Mouse (Mus musculus) liver, adult 2 months (tissue): ENCODE measurements around the gene Mapk8ip2. TPM values are rescaled to one million over a fixed set of nuclear protein-coding genes. Genes with fewer than 3 reads are reported as not detected.

Experiments used
- DNase-seq: peaks from one replicate; pipeline ENCODE4 v3.0.0-alpha.2; 2011; ENCODE audit warnings: low read depth, low spot score; ENCODE audit errors: extremely low read depth
- H3K27ac ChIP-seq: fragments of 200-500 bp; replicated peaks from 2 replicates; pipeline ENCODE4 v1.5.1; 2012; ENCODE audit warnings: low read depth, mild to moderate bottlenecking, control low read depth, inconsistent platforms, low read length; ENCODE audit not compliant: insufficient read depth
- H3K27me3 ChIP-seq: fragments of 200-500 bp; 2 replicates; pipeline ENCODE4 v1.6.1; 2012; ENCODE audit warnings: mild to moderate bottlenecking, moderate library complexity, low read length, inconsistent platforms; ENCODE audit not compliant: control insufficient read depth, insufficient read depth
- H3K36me3 ChIP-seq: fragments of 200-500 bp; 2 replicates; pipeline ENCODE4 v1.6.1; 2012; ENCODE audit warnings: low read length, inconsistent platforms; ENCODE audit not compliant: control insufficient read depth, insufficient read depth
- H3K4me1 ChIP-seq: fragments of 200-500 bp; 2 replicates; pipeline ENCODE4 v1.6.1; 2011; ENCODE audit warnings: low read length; ENCODE audit not compliant: control insufficient read depth, insufficient read depth
- H3K4me3 ChIP-seq: fragments of 200-500 bp; 2 replicates; pipeline ENCODE4 v1.5.1; 2011; ENCODE audit warnings: low read depth, mild to moderate bottlenecking, control low read depth, low read length, moderate library complexity; ENCODE audit not compliant: insufficient read depth
- H3K79me2 ChIP-seq: fragments of 200-500 bp; 2 replicates; pipeline ENCODE4 v1.6.1; 2012; ENCODE audit warnings: inconsistent platforms, mild to moderate bottlenecking, low read length, moderate library complexity; ENCODE audit not compliant: control insufficient read depth, insufficient read depth
- H3K9ac ChIP-seq: fragments of 200-500 bp; 2 replicates; pipeline ENCODE4 v1.6.1; 2012; ENCODE audit warnings: low read depth, mild to moderate bottlenecking, control low read depth, inconsistent platforms, low read length
- CTCF ChIP-seq: fragments of 200-500 bp; IDR thresholded peaks from 2 replicates; pipeline ENCODE4 v1.5.1; 2011; ENCODE audit warnings: low read depth, low read length, control low read depth
- POLR2A ChIP-seq: fragments of 200-500 bp; IDR thresholded peaks from 2 replicates; pipeline ENCODE4 v1.6.1; 2011; ENCODE audit warnings: low read length, control low read depth; ENCODE audit not compliant: insufficient read depth; ENCODE audit errors: extremely low read depth
- WGBS: fragments of 180-500 bp; shearing (Covaris S2); methylation state at CpG from one replicate; pipeline ENCODE4 v1.1.7; 2018; 5-methylcytosine and 5-hydroxymethylcytosine counted together
- polyA plus RNA-seq: library from polyadenylated mRNA; depleted of rRNA; stranded (reverse); fragments of >200 nt; gene quantifications from 2 replicates; pipeline ENCODE4 v1.2.3, GENCODE M21; 2012
- total RNA-seq: library from RNA; depleted of rRNA; stranded (reverse); fragments of >200 nt; gene quantifications from 2 replicates; pipeline ENCODE4 v1.2.3, GENCODE M21; 2014

Gene Mapk8ip2
- total and polyA plus RNA-seq, 2 experiments = 0.01 TPM; not detected in 1

DNA sequence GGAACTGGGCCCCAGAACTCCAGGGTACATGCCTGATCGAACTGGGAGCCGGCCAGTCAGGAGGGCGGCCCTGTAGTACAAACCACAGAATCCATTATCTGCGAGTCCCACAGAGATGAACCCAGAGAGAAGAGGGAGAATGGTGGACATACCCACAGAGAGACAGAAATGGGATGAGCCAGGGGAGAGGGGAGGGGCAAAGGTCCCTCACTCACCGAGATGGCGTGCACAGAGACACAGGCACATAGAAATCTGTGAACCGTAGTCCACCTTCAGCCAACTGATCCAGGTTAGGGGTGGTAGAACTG is 21.5 kb downstream of the Mapk8ip2 start:
- Histone ChIP-seq H3K79me2 (no peaks in the 10 kb centered on the region), H3K9ac (peak overlapping the region; percentile 75), H3K4me1 (peaks cover 16% of the 10 kb centered on the region), H3K27ac (no peak overlapping the region), H3K4me3 (peak overlapping the region; percentile 71; the same call in 1 of the 2 replicates), H3K36me3 (no peaks in the 10 kb centered on the region), H3K27me3 (no peaks in the 10 kb centered on the region)
- WGBS = 90% methylated on average over 7 of the region's 7 CpGs
- no peak for DNase-seq
- TF ChIP-seq CTCF (no peak), POLR2A (no peak)

DNA sequence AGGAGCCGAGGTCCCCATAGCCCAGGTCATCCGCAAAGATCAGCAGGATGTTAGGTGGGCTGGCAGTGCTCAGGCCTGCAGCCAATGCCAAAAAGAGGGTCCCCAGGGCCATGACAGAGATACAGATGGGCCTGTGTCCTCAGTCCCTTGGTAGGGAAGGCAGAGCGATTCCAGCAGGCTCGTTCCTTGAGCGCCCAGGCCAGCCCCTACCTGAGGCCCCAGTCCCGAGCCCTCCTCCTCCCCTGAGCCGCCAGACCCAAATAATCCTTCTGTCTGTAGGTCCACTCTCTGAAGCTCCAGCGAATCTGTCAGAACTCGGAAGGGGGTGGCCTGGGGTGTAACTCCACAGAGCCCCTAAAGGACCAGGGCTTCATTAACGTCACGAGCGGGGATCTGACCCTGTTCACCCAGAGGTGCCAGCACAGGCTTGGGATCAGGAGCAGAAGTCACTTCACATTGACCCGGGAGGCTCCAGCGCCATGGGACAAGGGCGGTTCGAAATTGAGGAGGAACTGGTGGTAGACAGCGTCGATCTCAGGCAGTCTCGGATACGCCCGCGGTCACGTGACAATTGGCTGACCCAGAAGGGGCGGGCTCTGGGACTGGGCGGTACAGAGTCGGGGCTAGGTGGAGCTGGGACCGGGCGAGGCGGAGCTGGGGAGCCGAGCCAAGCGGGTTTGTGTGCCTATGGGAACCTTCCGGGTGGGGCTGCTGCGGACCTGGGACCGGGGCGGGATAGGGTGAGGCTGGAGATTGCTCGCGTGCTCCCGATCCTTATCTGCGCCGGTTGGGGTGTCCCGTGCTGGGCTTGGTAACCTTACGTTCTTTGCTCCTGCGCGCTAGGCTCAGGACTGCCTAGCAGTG is 22.1 kb downstream of the Mapk8ip2 start:
- Histone ChIP-seq H3K4me1 (peaks cover 21% of the 10 kb centered on the region), H3K36me3 (no peaks in the 10 kb centered on the region), H3K4me3 (peak overlapping the region; percentile 71), H3K27me3 (no peaks in the 10 kb centered on the region), H3K9ac (peak overlapping the region; percentile 75), H3K27ac (peak overlapping the region; percentile 67), H3K79me2 (no peaks in the 10 kb centered on the region)
- 13% methylated on average over 44 of the region's 44 CpGs for WGBS
- TF ChIP-seq CTCF (no peak), POLR2A (peak; percentile 48)
- peak; percentile 94 for DNase-seq

DNA sequence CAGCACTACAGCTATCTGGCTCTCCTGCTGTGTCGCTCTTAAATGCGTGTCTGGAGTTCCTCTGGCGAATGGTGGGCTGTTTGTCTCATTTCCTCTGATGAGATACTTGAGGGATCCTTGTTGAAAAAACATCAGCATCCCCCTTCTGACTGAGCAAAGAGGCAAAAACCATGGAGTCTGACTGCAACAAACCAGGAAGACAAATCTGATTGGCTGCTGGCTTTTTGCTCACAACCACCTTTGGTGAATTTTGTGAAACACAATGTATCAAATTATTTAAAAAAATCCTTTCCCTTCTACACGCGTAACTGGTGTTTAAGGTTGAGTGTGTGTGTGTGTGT is 22.7 kb downstream of the Mapk8ip2 start:
- TF ChIP-seq CTCF (no peak), POLR2A (no peak)
- no peaks in the 10 kb centered on the region for H3K36me3 ChIP-seq
- no peaks in the 10 kb centered on the region for H3K79me2 ChIP-seq
- H3K4me1 ChIP-seq = peaks cover 20% of the 10 kb centered on the region
- no peak for DNase-seq
- H3K4me3 ChIP-seq = peak overlapping the region; percentile 71
- WGBS = under 1% methylated on average over 5 of the region's 5 CpGs
- peak overlapping the region; percentile 67 for H3K27ac ChIP-seq
- peak overlapping the region; percentile 68 for H3K9ac ChIP-seq
- H3K27me3 ChIP-seq = no peaks in the 10 kb centered on the region

DNA sequence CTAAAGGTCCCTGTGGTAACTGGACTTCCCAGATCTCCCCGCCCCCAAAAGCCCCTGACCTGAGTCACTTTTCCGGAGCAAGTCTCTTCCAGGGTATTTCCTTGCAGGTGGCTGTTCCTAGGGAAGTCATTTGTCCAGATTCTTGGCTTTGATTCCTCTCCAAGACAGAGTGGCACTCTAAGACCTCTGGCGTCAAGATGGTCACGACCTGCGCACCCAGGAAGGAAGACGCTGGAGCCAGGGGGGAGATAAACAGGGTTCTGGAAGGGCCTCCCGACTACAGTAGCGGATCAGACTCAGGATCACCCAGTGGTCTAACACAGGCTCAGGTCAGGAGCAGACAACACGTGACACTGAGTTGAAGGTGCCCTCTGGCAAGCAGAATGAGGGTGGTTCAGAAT is 23.4 kb downstream of the Mapk8ip2 start, which contains the start of gene Arsa:
Gene Arsa (minus strand): TSS at position 335 of the 401 bp plus-strand sequence.
- no peaks in the 10 kb centered on the region for H3K27me3 ChIP-seq
- peak; percentile 96 for DNase-seq
- H3K4me1 ChIP-seq = peaks cover 18% of the 10 kb centered on the region
- no peaks in the 10 kb centered on the region for H3K36me3 ChIP-seq
- peak; percentile 37; the same call in 1 of the 2 replicates for TF ChIP-seq POLR2A
- TF ChIP-seq CTCF = no peak
- H3K27ac ChIP-seq = peak within 1 kb of the TSS; percentile 67
- 13% methylated on average over 9 of the region's 9 CpGs for whole genome bisulfite sequencing
- H3K79me2 ChIP-seq = no peaks in the 10 kb centered on the region
- H3K4me3 ChIP-seq = peak within 1 kb of the TSS; percentile 71
- peak within 1 kb of the TSS; percentile 68 for H3K9ac ChIP-seq

DNA sequence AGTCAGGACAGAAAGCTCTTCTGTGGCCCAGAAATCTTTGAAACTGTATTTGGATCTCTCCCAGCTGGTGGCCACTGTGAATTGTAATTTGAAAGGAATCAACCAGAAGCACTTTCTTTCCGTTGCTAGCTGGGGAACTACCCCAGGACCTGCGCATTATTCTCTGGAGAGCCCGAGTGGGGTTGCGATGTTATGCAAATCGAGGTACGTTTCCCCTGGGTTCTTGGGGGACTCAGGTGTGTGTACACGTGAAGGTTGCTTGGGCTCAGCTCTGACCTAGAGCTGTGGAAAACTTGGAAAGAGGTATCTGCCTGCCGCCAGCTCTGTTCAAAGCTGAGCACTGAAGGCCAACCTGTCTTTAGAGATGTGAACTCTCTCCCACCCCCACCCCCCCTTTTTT is 24.1 kb downstream of the Mapk8ip2 start:
- Histone ChIP-seq H3K4me1 (peaks cover 18% of the 10 kb centered on the region), H3K79me2 (no peaks in the 10 kb centered on the region), H3K27me3 (no peaks in the 10 kb centered on the region), H3K36me3 (no peaks in the 10 kb centered on the region), H3K9ac (no peak overlapping the region), H3K4me3 (no peak overlapping the region), H3K27ac (peak overlapping the region; percentile 25; the same call in 1 of the 2 replicates)
- DNase-seq = peak; percentile 76
- 59% methylated on average over 8 of the region's 8 CpGs for WGBS
- TF ChIP-seq CTCF = no peak
- TF ChIP-seq POLR2A = no peak

DNA sequence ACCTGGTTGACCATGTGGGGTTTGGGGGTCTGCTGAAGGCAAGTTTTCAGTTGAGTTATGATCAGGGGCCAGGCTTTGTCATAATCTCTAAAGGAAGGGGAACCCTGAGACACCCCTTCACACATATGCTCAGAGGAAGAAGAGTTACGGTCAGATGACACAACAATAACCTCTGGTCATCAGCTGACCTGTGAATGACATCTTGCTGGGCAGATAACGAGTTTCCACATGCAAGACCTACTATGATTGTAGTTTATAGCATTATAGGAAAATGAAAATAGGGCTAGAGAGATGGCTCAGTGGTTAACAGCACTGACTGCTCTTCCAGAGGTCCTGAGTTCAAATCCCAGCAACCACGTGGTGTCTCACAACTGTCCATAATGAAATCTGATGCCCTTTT is 24.9 kb downstream of the Mapk8ip2 start:
- Histone ChIP-seq H3K4me3 (no peak overlapping the region), H3K9ac (no peak overlapping the region), H3K36me3 (no peaks in the 10 kb centered on the region), H3K27ac (no peak overlapping the region), H3K79me2 (no peaks in the 10 kb centered on the region), H3K4me1 (peaks cover 18% of the 10 kb centered on the region), H3K27me3 (no peaks in the 10 kb centered on the region)
- TF ChIP-seq CTCF (no peak), POLR2A (no peak)
- 46% methylated on average over 3 of the region's 3 CpGs for WGBS
- DNase-seq = peak; percentile 73
